Mouse (Mus musculus): Measurements from ENCODE around the gene Fbxo21.

DNA sequence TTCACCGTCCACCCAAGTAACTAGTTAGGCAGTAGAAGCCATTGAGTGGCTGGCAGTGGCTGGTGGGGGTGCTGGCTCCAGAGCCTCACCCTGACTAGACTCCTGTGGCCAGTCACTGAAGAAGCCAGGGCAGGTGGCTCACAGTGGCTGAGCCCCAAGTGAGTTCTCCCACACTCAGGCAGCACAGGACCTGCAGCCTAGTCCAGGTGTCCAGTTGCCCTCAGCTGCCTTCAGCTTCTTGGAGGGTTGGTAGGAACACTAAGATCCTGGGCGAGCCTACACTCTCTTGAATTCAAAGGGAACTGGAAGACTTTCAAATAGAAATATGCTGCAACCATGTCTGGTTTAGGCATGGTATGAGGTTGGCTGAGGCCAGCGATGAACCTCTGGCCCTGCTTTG is 11.4 kb downstream of the Fbxo21 start:
- no peak for TF ChIP-seq EP300 (IDR thresholded peaks at IDR 0.05; ENCODE audit: low read depth)
- no peak for TF ChIP-seq CTCF (IDR thresholded peaks at IDR 0.05; ENCODE audit: low read depth)
